Mouse (Mus musculus) liver, embryonic 16.5 days (tissue): ENCODE measurements around the gene Gimap4. TPM values are rescaled to one million over a fixed set of nuclear protein-coding genes. Genes with fewer than 3 reads are reported as not detected.
"Not testable (repeated sequence)": the region's sequence is repeated elsewhere in the genome, so short reads cannot be mapped to it uniquely, and the experiment has no call there.

Experiments
- ATAC-seq: fragments of 200-750 bp; cut with Nextera tagmentation; 2 replicates; pipeline ENCODE4 v1.8.0; 2017; ENCODE audit warnings: low read depth, mild to moderate bottlenecking, moderate number of reproducible peaks, moderate library complexity
- H3K27ac ChIP-seq: fragments of 300-500 bp; sonication (generic); 2 replicates; pipeline ENCODE4 v1.5.1; 2014; ENCODE audit warnings: mild to moderate bottlenecking, low read length
- H3K27me3 ChIP-seq: fragments of 300-500 bp; sonication (generic); 2 replicates; pipeline ENCODE4 v1.6.1; 2014; ENCODE audit warnings: low read depth, low read length, mixed read lengths; ENCODE audit not compliant: control insufficient read depth, insufficient read depth
- H3K36me3 ChIP-seq: fragments of 300-500 bp; sonication (generic); 2 replicates; pipeline ENCODE4 v1.6.1; 2014; ENCODE audit warnings: mild to moderate bottlenecking; ENCODE audit not compliant: control insufficient read depth, insufficient read depth
- H3K4me1 ChIP-seq: fragments of 300-500 bp; sonication (generic); 2 replicates; pipeline ENCODE4 v1.6.1; 2014; ENCODE audit warnings: low read depth, low read length, mixed read lengths; ENCODE audit not compliant: control insufficient read depth
- H3K4me2 ChIP-seq: fragments of 300-500 bp; sonication (generic); 2 replicates; pipeline ENCODE4 v1.6.1; 2014; ENCODE audit warnings: low read depth, low read length, mixed read lengths
- H3K4me3 ChIP-seq: fragments of 300-500 bp; sonication (generic); 2 replicates; pipeline ENCODE4 v1.5.1; 2014; ENCODE audit warnings: low read depth, mild to moderate bottlenecking, low read length
- H3K9ac ChIP-seq: fragments of 300-500 bp; sonication (generic); 2 replicates; pipeline ENCODE4 v1.6.1; 2014; ENCODE audit warnings: low read depth, low read length
- H3K9me3 ChIP-seq: fragments of 300-500 bp; sonication (generic); replicated peaks from 2 replicates; pipeline ENCODE4 v1.6.1; 2016; ENCODE audit warnings: low read length; ENCODE audit not compliant: control insufficient read depth
- WGBS: fragments of 180-500 bp; shearing (Covaris S2); extraction: QIAGEN DNeasy Blood & Tissue Kit; methylation state at CpG from one replicate; pipeline ENCODE4 v1.1.7; 2014; ENCODE audit not compliant: insufficient replicate concordance; 5-methylcytosine and 5-hydroxymethylcytosine counted together
- polyA plus RNA-seq: library from polyadenylated mRNA; unstranded; fragments of >200 nt; fragmentation: Nextera tagmentation; extraction: Ambion mirVana; gene quantifications from 2 replicates; pipeline ENCODE4 v1.2.1, GENCODE M21; 2015

Gene Gimap4
- polyA plus RNA-seq, 1 experiment from 2014 or later, result 11.0 TPM

DNA sequence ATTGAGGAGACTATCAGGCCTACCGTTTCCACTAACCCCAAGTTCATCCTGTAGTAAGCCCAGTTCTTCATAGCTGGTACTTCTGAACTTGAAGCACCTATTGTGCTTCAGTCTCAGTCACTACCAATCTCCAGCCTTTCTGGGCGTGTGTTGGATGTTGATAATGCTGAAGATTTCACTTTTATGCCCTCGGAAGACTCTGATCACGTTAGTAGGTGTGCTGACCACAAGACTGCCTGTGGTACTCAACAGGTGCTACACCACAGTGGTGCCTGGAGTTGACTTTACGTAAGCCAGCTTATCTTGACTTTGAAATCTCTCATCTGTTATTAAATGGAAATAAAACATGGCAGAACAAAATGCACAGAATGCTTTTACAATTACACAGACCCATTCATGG, 3.9 kb upstream of the Gimap4 start:
- Histone ChIP-seq H3K27me3 (no peaks in the 10 kb centered on the region), H3K9ac (no peak overlapping the region), H3K36me3 (no peaks in the 10 kb centered on the region), H3K4me1 (peaks cover 6% of the 10 kb centered on the region), H3K27ac (no peak overlapping the region), H3K9me3 (no peaks in the 10 kb centered on the region), H3K4me3 (no peak overlapping the region), H3K4me2 (no peak overlapping the region)
- ATAC-seq, result no peak
- WGBS, result 54% methylated on average over 5 of the region's 5 CpGs

DNA sequence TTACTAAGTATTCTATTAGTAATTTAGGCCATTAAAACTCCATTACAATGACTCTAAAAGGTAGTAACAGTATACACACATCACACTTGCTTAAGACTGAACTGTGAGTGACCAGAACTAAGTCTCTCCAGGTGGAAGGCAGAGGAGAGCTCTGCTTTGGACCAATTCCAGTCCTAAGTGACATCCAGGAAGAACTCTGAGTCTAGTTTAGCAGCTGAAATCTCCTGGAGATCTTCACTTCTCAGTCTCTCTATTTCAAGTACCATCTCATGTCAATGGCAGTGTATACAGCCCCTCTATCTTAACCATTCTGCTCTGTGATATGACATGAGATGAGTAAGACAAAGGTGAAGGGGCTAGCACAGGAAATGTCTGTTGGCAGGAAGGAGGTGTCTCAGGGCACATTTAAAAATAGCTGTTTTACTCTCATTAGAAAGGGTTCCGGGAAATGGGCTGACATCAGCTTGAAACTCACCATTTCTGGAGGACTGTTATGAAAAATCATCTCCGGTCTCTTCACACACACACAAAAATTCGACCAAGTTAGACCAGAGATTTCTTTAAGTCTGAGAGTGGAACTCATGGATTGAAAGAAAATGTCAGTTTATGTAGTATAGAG, 2.8 kb upstream of the Gimap4 start:
- H3K9ac ChIP-seq, result no peak overlapping the region
- 25% methylated on average over 3 of the region's 3 CpGs for WGBS
- peak overlapping the region; percentile 7; the same call in 1 of the 2 replicates for H3K27ac ChIP-seq
- H3K27me3 ChIP-seq, result no peaks in the 10 kb centered on the region
- H3K4me3 ChIP-seq, result no peak overlapping the region
- no peaks in the 10 kb centered on the region for H3K36me3 ChIP-seq
- no peaks in the 10 kb centered on the region; the same call in 1 of the 2 replicates for H3K4me1 ChIP-seq
- no peaks in the 10 kb centered on the region for H3K9me3 ChIP-seq
- no peak overlapping the region for H3K4me2 ChIP-seq
- no peak for ATAC-seq

DNA sequence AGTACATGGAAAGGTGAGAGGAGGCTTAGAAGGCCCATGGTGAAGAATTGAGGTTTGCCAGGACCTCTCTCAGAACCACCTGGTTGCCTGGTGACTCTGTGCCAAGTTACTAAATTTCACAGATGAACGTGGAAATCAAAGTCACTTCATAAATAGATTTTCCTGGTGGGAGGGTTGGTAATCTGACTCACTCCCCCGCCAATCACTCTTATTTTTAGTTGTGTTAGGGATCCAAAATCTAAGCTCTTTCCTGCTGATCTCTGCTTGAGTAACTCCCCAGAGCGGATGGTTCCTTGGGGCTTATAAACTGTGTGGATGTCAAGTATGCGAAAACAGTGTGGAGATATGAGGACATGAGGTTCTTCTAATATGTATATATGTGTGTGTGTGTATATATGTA, 2.1 kb upstream of the Gimap4 start:
- no peak overlapping the region for H3K27ac ChIP-seq
- no peaks in the 10 kb centered on the region for H3K9me3 ChIP-seq
- no peaks in the 10 kb centered on the region for H3K36me3 ChIP-seq
- no peak overlapping the region for H3K4me2 ChIP-seq
- H3K4me1 ChIP-seq, result no peaks in the 10 kb centered on the region
- no peaks in the 10 kb centered on the region for H3K27me3 ChIP-seq
- ATAC-seq, result no peak
- 55% methylated on average over 4 of the region's 4 CpGs for WGBS
- no peak overlapping the region for H3K9ac ChIP-seq
- no peak overlapping the region for H3K4me3 ChIP-seq

DNA sequence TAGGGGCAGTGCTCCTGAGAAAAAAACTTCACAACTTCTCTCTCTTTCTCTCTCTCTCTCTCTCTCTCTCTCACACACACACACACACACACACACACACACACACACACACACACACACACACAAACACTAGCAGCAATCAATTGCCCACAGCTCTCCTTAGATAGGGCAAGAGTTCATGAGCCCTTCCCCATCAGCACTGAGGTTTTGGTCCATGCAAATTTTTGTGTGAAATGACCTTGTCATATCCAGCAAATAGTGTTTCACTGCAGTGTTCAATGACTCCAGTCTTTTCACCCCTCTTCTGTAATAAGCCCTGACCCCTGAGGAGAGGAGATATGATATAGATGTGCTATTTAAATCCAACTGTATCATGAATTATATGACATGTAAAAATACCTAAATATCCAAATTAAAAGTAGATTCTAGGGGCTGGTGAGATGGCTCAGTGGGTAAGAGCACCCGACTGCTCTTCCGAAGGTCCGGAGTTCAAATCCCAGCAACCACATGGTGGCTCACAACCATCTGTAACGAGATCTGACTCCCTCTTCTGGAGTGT, 1.0 kb upstream of the Gimap4 start:
- not testable (repeated sequence) for H3K4me2 ChIP-seq, ATAC-seq, H3K4me1 ChIP-seq, H3K4me3 ChIP-seq, H3K9me3 ChIP-seq, H3K27ac ChIP-seq, H3K9ac ChIP-seq, H3K36me3 ChIP-seq, H3K27me3 ChIP-seq
- 98% methylated on average over 3 of the region's 4 CpGs for WGBS

DNA sequence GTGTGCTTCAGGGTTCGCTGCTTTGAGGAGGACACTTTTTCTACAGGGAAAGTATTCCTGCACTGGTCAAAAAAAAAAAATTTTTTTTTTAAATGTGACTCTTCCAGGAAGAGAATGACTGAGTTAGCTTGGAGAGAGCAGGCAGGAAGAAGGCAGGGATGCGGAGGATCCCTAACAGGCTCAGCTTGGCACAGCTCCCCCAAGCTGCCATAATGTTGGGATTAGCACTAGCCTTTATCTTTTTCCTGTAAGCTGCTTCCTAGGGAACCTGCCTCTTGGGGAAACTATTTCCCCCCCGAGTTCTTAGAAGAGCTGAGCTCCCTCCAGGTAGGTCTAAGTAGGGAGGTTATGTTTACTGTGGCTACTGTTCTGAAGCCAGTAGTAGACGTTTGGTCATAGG, 457 bp downstream of the Gimap4 start:
- H3K4me3 ChIP-seq, result no peak overlapping the region
- H3K36me3 ChIP-seq, result no peaks in the 10 kb centered on the region
- no peak for ATAC-seq
- no peaks in the 10 kb centered on the region for H3K27me3 ChIP-seq
- H3K27ac ChIP-seq, result no peak overlapping the region
- WGBS, result 44% methylated on average over 4 of the region's 4 CpGs
- H3K9ac ChIP-seq, result no peak overlapping the region
- H3K4me1 ChIP-seq, result no peaks in the 10 kb centered on the region
- H3K9me3 ChIP-seq, result no peaks in the 10 kb centered on the region
- no peak overlapping the region for H3K4me2 ChIP-seq

DNA sequence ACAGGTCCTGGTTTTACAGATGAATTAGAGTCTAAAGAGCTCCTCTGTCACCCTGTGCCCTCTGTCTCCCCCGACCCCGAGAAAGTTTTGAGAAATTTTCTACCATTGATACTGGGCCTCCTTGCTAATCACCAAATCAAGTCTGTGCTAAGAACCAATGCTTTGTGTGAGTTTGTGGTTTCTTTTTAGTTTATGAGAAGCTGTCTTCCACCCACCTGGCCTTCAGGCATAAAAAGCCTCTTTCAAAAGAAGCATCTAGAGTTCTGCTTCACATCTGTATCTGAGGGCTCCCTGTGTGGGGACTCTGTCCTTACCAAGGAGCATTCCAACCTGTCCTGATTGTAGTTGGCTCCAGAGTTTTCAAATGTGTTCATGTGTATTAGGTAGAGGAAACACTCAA, 902 bp downstream of the Gimap4 start:
- H3K9ac ChIP-seq, result no peak overlapping the region
- H3K9me3 ChIP-seq, result no peaks in the 10 kb centered on the region
- H3K27ac ChIP-seq, result no peak overlapping the region
- WGBS, result 46% methylated on average over 2 of the region's 2 CpGs
- no peaks in the 10 kb centered on the region for H3K4me1 ChIP-seq
- H3K4me2 ChIP-seq, result no peak overlapping the region
- H3K36me3 ChIP-seq, result no peaks in the 10 kb centered on the region
- no peak overlapping the region for H3K4me3 ChIP-seq
- no peak for ATAC-seq
- no peaks in the 10 kb centered on the region for H3K27me3 ChIP-seq

DNA sequence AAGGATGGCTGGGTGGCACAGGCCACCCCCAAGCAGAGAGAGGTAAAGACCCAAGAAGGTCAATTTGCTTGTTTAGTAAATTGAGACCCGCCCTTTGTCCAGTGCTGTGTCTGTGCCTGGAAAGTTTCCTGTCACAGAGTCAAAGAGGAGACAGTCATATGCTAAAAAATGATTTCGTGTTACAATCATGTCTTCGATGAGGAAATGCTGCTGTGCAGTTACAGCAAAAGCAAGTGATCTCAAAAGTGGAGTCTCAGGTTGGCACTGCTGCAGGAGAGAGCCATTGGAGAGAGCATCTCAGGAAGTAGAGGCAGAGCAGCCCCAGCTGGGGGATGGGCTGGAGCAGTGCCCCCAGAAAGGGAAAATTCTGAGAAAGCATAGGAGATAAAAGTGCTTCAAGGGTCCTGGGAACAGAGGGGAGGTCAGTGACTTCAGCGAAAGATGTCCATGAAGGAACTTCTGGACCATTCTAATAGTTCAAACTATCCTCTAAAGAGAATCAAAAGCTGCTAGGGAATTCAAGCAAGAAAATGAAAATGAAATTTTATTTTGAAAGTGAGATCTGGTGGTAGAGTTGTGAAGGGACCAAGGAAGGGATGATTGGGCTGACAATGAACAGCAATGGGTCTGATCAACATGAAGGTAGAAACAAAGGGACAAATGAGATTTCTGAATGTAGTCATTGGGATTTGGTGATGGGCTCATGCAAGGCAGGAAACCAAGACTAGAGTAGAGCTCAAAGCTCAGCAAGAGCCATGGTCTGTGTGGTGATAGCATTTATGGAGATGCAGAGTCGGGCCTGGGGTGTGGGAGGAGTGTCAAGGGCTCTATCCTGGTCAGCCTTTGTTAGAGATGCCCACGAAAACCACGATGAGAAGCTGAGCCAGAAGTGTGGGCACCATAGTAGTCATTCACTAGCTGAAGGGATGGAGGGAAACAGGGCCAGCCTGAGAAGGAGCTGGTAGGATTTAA, 1.6 kb downstream of the Gimap4 start:
- Histone ChIP-seq H3K4me3 (no peak overlapping the region), H3K9ac (no peak overlapping the region), H3K27me3 (no peaks in the 10 kb centered on the region), H3K9me3 (no peaks in the 10 kb centered on the region), H3K4me1 (no peaks in the 10 kb centered on the region), H3K36me3 (no peaks in the 10 kb centered on the region), H3K4me2 (no peak overlapping the region), H3K27ac (no peak overlapping the region)
- ATAC-seq, result no peak
- WGBS, result 44% methylated on average over 7 of the region's 7 CpGs

DNA sequence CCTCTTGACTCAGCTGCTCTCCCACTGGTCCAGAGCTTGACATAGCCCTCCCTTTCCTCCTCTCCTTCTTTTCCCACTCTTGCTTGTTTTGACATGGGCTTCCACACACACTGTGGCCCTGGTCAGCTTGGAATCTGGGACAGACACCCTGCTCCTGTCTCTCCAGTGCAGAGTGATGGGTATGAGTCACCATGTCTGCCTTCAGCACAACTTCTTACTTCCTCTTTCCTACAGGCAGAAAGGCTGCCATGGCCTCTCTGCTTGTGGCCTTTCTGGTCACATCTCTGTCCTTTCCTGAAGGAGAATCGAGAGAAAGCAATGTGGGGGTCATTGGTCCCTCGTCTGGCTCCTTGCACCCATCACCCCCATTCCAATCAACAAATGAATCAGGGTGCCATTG, 2.7 kb downstream of the Gimap4 start:
- Histone ChIP-seq H3K27me3 (no peaks in the 10 kb centered on the region), H3K4me2 (no peak overlapping the region), H3K4me1 (no peaks in the 10 kb centered on the region), H3K9me3 (no peaks in the 10 kb centered on the region), H3K27ac (no peak overlapping the region), H3K36me3 (no peaks in the 10 kb centered on the region), H3K9ac (no peak overlapping the region), H3K4me3 (no peak overlapping the region)
- ATAC-seq, result no peak
- WGBS, result 18% methylated on average over 2 of the region's 2 CpGs

DNA sequence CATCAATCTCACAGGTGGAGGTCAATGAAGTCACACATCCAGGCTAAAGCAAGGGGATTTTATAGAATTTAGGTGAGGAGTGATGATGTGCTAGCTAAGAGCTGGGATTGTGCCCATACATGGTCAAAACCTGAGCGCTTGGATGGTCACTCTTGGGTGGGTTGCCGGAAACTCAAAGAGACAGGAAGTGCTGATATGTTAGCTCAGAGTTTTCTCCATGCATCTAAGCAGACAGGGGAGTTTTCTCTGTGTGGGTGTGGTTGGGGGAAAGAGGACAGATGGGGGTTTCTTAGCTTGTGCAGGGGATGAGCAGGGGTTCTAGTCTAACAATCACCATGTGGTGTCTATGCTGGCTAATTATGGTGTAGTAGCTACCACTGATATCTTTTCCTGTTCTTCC, 5.0 kb downstream of the Gimap4 start:
- no peak overlapping the region for H3K9ac ChIP-seq
- no peaks in the 10 kb centered on the region for H3K27me3 ChIP-seq
- no peak overlapping the region for H3K4me2 ChIP-seq
- 35% methylated on average over 2 of the region's 2 CpGs for WGBS
- H3K9me3 ChIP-seq, result no peaks in the 10 kb centered on the region
- no peaks in the 10 kb centered on the region for H3K36me3 ChIP-seq
- H3K4me1 ChIP-seq, result no peaks in the 10 kb centered on the region
- H3K4me3 ChIP-seq, result no peak overlapping the region
- H3K27ac ChIP-seq, result no peak overlapping the region
- no peak for ATAC-seq
